Mouse (Mus musculus) lung, postnatal 4 days (tissue): ENCODE data around the gene Bbs4.
"Not testable (repeated sequence)": the region's sequence is repeated elsewhere in the genome, so short reads cannot be mapped to it uniquely, and the experiment has no call there.

Experiments
- DNase-seq, 2 experiments: peaks; one replicate each; pipeline ENCODE4 v3.0.0; 2021

The Bbs4 gene

DNA sequence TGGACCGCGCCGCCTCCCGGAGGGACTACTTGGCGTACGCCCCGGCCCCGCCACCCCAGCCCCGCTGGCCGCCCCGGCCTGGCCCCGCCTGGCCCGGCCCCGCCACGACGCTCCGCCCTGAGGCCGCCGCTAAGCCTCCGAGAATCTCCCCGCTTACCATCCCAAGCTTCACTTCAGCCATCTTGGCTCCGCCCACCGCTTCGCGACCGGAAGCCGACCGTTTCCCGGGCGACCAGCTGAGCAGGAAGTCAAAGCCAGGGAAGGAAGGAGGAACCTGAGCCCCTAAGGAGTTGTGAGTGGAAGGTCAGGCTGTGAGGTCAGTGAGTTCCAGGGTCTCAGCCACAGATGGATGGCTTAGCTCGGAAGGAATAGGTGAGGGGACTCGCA lies at the start of gene Bbs4:
TSS of gene Bbs4 (minus strand) at position 256 of the 387 bp plus-strand sequence.
- peak; percentile 94 to 95 for DNase-seq

DNA sequence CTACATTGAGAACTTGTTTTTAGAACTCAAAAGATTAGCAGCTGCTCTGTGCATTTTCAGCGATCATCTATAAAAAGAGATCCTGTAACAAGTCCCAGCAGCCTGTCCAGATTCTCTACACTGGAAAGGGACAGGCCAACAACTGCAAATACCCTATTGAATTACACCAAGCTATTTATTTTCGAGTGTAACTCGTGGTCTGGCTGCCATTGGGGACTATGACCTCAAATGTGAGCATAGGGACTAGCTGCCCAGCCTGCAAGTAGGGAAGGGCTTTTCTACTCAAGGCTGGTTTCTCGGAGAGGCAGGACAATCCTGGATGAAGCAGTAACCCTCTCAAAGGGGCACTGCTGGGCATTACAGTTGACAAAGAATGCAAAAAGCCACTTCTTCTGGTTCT lies 35.8 kb upstream of the Bbs4 start:
- DNase-seq, result no peak

DNA sequence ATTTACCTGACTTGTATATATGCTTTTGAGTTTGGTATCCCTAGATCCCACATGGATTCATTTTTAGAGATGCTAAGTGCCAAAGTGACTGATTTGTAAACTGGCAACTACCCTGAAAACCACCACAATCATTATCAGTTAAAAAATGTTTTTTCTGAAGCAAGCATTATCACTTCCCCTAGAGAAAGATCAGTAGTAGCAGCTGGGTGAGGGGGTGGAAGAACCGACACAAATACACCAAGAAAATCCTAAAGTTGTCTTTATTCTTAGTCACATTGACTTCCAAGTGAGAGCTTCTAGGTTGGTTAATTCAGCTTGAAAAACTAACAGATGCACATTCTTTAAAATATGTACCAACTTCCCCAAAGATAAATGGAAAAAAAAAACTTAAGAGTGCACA lies 35.0 kb upstream of the Bbs4 start:
- DNase-seq, result no peak

GRCm38 (mm10) chr9:59387461-59387860 lies 34.2 kb upstream of the Bbs4 start:
- DNase-seq, result no peak

DNA sequence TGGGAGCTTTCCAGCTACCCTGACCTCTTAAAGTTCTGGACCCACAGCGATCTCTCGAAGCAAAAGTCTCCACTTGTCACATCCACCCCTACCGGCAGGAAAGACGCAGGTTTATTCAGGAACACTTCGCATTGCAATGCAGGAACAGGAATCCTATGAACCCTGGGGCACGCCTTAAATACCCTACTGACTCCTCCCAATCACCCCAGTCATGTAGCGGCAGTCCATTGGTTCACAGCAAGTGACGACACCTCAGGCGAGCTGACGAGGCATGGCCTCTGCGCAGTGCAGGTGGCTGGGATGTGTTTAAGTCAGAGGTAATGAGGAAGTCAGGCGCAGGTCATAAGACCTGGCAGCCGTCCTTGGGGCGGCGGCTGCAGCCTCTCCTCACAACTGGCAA lies 22.3 kb upstream of the Bbs4 start:
- no peak for DNase-seq

- no peak for DNase-seq
Measured at GRCm38 (mm10) chr9:59369646-59370045, 16.3 kb upstream of the Bbs4 start.

DNA sequence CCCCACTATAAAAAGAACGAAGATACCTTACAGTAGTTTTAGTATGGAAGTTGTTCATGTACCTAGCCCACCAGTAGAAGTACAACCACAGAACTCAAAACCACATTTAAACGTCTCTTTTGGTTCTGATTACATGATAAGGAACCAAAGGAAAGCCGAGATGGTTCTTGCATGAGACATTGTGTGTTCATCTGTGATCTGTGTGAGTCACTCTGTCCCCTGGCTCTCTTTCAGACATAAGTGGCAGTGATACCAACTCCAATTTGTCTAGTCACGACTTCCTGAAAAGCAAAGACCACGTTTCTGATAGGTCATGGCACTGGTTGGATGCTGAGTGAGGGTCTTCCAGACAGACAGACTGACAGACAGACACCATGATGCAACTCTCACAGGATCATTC lies 15.9 kb upstream of the Bbs4 start:
- DNase-seq, result no peak

DNA sequence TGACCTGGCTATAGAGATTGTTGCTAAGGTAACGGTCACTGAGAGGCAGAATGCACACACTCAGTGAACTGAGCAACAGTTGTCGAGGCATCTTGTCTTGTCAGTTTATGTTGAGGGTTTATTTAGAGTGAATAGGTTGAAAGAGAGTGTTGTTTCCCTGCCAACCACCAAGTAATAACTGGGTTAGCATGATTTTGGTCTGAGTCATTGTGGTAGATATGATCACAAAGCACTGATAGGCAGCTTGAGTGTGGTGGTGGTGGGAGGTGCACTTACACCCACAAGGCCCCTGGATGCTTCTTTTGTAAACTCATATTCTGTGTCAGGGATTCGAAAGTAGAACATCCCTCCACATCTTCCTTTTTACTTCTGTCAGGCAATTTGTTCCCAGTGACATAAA lies 7.2 kb upstream of the Bbs4 start:
- not testable (repeated sequence) for DNase-seq

DNA sequence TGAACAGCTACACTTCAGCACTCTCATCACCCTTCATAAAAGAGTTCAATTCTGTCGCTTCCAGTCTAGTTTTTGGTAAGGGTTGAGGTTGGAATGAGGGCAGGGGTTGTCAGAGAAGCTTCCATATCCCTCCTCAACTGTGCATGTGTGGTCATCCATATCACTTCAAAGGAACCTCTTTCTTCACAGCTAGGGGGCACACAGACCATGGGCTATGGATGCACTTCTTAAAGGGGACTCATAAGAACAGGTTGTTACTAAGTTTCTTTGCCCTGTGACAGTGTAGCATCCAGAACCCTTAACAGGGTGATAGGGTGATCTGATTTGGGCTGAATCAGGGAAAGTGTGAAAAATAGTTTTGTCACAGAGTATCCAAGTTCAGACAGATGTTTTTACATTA lies 4.7 kb upstream of the Bbs4 start:
- not testable (repeated sequence) for DNase-seq

DNA sequence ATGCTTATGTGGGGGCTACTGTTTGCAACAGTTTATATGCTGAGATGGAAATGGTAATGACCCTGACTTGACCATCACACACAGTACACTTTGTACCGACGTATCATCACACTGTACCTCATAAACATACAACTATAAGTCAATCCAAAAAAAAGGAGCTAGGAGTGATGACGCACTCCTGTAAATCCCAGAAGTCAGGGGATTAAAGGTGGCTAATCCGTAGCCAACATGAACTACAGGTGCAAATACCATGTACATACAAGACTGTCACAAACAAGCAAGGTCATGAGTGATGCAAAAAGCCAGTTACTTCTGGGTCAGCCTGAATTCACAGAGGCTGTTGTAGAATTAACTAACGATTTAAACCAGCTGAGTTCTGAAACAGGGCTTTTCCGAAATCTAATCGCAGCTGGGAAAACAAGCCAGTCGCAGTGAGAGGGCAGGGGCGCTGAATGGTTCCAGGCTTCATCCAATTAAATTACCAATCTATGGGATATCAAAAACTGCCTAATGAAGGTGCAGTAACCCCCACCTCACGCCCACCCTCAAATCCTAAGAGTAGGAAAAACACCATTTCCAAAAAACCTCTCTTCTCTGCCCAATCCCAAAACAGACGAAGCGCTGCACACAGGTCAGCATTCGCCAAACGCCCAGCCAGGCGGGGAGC lies 589 bp downstream of the Bbs4 start:
- no peak for DNase-seq

- DNase-seq, result no peak
Measured at GRCm38 (mm10) chr9:59346176-59346575, 7.1 kb downstream of the Bbs4 start.

DNA sequence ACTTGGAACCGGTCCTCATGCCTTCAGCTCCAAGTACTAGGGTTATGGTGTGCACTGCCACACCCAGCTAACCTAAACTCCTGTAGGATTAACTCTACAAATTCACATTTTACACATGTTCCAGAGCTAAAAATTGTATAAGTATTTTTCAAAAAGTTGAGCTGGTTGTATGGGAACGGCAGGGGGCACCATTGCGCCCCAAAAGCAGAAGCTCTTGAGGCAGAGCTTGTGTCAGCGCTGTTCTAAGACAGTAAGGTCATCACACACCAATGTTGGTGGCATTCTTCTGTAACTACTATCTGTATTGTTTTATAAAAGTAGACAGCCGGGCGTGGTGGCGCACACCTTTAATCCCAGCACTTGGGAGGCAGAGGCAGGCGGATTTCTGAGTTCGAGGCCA lies 13.3 kb downstream of the Bbs4 start:
- DNase-seq, result peak in 1 of 2 experiments; percentile 10

- DNase-seq, result no peak
Measured at GRCm38 (mm10) chr9:59339107-59339506, 14.2 kb downstream of the Bbs4 start.

GRCm38 (mm10) chr9:59338411-59338810 lies 14.9 kb downstream of the Bbs4 start:
- no peak for DNase-seq

DNA sequence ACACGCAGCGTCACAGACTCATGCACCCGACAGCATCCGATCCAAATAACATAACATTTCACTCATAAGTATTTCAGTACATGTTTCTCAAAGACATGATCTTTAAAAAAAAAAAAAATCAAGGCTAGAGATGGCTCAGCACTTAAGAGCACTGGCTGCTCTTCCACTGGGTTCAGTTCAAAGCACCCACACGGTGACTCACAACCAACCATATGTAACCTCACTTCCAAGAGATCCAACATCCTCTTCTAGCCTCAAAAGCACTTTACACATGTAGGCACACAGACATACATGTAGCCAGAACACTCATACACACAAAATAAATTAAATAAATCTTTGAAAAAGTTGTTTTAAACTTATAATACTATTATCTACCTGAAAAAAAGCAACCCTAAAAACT lies 15.4 kb downstream of the Bbs4 start:
- DNase-seq, result no peak

- DNase-seq, result no peak
Measured at GRCm38 (mm10) chr9:59336539-59336938, 16.8 kb downstream of the Bbs4 start.

- no peak for DNase-seq
Measured at GRCm38 (mm10) chr9:59330055-59330454, 23.3 kb downstream of the Bbs4 start.

DNA sequence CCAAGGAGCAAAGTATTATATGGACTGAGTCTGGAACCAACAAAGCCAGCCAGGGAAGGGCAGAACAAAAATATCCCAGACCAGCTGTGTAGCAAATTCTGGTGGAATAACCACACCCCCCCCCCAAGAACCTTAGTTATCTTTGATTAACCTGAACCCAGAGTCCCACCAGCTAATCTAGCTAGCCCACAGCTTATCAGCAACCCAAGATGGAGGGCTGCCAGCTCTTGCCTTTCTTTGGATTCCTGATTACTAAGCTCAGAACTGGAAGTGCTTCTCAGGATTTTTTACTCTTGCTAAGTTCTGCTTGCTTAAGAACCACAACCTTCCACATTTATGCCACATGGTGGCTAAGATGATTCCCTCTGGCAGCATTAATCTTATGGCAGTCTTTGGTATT lies 29.0 kb downstream of the Bbs4 start:
- no peak for DNase-seq

DNA sequence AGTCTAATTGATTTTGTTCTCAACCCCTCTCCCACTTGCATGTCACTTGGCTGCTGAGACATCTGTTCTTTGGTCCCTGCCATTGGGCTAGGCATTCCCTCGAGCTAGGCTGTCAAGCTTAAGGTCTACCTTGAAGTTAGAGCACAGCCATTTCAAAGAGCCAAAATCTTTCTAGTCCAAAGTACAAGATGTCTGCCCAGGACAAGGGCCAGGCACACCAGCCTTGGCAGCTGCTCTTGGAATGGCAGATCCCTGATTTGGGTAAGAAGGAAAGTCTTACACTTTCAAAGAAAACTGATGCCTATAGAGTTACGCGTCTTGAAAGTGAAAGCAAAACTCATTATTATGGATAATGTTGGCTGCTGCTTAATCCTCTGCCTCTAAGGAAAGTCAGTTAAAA lies 37.1 kb downstream of the Bbs4 start:
- no peak for DNase-seq

DNA sequence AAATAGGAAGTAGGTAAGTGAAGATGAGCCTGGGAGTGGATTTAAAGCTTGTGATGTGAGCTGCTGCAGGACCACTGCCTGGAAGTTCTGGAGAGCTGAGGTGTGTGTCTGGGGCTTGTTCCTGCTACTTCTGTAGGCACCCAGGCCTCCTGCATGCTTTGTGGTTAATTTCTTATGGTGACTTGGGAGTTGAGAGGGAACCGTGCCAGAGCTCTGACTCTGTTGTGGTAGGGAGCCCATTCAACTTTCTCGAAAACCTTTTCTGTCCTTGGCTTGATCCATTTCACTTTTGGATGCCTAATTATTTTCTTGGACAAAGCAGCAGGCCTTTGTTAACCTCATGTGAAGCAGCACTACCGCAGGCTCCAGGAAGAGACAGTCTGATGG lies 42.0 kb downstream of the Bbs4 start:
- no peak for DNase-seq

DNA sequence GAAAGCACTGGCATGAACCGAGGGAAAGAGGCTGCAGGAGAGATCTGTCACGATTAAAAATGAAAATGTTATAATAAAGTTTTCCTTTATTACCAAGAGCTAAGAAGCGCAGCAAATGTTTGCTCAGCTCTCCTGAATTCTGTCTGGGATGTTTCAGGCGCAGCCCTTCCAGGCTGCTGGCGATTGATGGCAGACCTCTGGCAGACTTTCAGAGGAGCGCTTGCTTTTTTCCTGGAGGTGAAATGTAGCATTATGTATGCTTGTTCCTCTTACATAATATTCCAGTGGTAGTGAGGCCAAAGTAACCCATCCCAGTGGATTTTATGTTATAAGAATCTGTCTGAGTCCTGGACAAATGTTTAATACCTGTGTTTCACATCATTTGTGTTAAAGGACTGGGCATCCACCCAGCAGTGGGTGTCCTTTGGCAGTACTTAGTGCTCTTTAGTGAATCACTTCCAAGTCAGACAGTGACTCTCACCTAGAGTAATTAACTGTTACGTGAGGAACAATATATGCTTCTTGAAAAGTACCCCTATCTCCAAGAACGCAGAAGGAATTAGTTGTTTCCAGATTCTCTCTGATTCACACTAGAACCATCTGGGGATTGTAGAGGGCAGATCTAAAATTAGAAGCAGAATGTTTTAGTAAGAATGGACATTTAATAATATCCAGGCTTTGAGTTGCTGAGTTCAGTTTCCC lies 42.6 kb downstream of the Bbs4 start:
- peak in 1 of 2 experiments; percentile 54 for DNase-seq

GRCm38 (mm10) chr9:59307890-59308289 lies 45.4 kb downstream of the Bbs4 start:
- DNase-seq, result no peak

- no peak for DNase-seq
Measured at GRCm38 (mm10) chr9:59296419-59296818, 56.9 kb downstream of the Bbs4 start.

- no peak for DNase-seq
Measured at GRCm38 (mm10) chr9:59292493-59292875, 60.8 kb downstream of the Bbs4 start.
